Mouse (Mus musculus): ENCODE results near the gene Gm28047.

The Gm28047 gene

GRCm38 (mm10) chr15:102499851-102500250 lies 125.0 kb downstream of the Gm28047 start:
- no peak for DNase-seq (ENCODE audit: low spot score in 2 of 2)

DNA sequence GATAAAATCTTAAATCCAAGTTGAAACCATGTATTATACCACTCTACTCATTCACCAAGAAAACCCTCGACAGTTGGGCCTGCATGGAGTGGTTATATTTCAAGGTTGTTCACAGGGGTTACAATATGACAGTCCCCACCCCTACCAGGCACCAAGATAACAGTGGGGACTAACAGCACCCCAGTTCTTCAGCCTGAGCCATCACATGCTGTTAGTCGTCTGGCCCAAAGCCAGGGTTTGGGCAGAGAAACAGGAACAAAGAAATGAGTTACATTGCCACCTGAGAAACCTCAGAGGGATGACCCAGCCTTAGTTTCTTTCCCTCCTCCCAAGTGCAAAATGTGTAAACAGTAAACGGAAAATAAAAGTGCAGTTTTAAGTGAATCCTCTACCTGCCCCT lies 125.5 kb downstream of the Gm28047 start:
- DNase-seq (ENCODE audit: low spot score in 2 of 2) = no peak

DNA sequence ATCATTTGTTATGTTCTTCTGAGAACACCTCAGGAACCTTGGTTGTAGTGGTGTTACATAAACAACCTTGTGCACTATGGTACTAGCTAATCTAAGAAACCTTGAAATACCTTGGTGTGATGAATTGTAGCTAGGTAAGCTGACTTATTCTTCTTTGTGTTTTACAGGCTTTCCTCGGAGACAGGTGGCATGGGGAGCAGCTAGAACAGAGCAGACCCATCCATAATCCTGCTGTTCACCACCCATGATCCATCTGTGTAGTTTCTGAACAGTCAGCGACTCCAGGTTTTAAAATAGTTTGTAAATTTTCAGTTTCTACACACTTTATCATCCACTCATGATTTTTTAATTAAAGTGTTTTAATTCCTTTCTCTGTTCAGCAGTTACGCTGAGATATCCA lies 126.5 kb downstream of the Gm28047 start:
- no peak for DNase-seq (ENCODE audit: low spot score in 2 of 2)

GRCm38 (mm10) chr15:102487664-102488063 lies 137.2 kb downstream of the Gm28047 start:
- no peak for DNase-seq (ENCODE audit: low spot score in 2 of 2)

DNA sequence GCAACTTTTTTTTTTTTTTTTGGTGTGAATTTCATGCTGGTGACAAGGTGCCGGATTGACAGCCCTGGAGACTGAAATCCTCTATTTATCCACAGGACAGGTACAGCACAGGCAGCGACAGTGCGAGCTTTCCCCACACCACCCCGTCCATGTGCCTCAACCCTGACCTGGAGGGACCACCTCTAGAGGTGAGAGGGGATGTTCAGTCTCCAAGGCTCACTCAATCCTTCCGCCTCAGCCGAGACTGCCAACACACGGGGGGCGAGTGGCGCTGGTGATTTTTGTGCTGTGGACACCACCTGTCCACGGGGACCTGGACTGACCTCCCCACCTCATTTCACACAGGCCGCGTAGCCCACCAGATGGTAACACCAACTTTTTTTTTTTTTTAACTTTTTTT lies 139.0 kb downstream of the Gm28047 start:
- no peak for DNase-seq (ENCODE audit: low spot score in 2 of 2)

DNA sequence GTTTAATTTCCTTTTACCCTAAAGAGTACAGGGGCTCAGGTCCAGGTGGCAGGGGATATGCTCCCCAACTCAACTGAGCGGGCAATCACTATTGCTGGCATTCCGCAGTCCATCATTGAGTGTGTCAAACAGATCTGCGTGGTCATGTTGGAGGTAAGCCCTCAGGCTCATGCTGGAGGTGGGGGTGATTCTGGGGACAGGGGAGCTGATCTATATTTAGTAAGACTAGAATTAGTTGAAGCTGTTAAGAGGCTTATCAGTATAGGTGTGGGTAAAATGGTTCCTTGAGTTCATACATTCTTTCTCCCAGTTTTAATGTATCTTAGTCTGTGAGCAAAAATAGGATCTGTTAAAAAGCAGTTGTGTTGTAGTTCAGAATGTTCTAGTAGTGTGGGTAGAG lies 141.7 kb downstream of the Gm28047 start:
- no peak for DNase-seq (ENCODE audit: low spot score in 2 of 2)

GRCm38 (mm10) chr15:102474520-102474919 lies 150.3 kb downstream of the Gm28047 start:
- DNase-seq (ENCODE audit: low spot score in 2 of 2) = no peak

All from right cerebral cortex, postnatal 36 days (tissue).